Mouse (Mus musculus): ENCODE data around the gene Stpg4.

DNA sequence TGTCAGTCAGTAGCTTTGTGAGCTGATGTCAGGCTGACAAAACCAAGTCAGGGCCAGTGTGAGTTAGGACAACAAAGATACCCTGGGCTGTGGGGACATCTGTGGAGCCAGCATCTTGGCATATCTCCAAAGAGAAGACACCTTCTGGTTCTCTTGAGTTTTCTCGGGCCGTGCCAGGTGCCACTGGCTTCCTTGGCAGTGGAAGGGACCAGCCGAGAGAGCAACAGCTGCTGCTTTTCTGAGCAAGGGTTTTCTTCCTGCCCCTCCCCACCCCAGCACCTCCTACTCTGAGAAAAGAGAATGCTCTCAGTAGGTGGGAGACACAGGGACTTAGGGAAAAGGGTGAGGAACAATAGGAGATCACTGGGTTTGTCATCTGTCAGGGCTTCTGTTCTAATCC, 66.4 kb downstream of the Stpg4 start:
- TF ChIP-seq CTCF (IDR thresholded peaks at IDR 0.05; ENCODE audit: insufficient read depth, low read depth, low read length) (no peak), POLR2A (IDR thresholded peaks at IDR 0.05; ENCODE audit: insufficient read depth, low read depth, low read length) (no peak)
